Mouse (Mus musculus) limb, embryonic 11.5 days (tissue): Measurements from ENCODE around the gene Peg12. TPM values are rescaled to one million over a fixed set of nuclear protein-coding genes. Genes with fewer than 3 reads are reported as not detected.

Experiments used
- ATAC-seq: fragments of 200-750 bp; cut with Nextera tagmentation; 2 replicates; pipeline ENCODE4 v1.8.0; 2017; ENCODE audit warnings: low read depth; ENCODE audit not compliant: insufficient number of reproducible peaks, low FRiP score, low TSS enrichment
- DNase-seq: peaks from one replicate; pipeline ENCODE4 v3.0.0-alpha.2; 2015; ENCODE audit warnings: low spot score
- H3K27ac ChIP-seq: fragments of 300-500 bp; sonication (generic); replicated peaks from 2 replicates; pipeline ENCODE4 v1.5.1; 2014; ENCODE audit warnings: low read depth, mild to moderate bottlenecking, low read length
- H3K27me3 ChIP-seq: fragments of 300-500 bp; sonication (generic); 2 replicates; pipeline ENCODE4 v1.6.1; 2014; ENCODE audit warnings: mild to moderate bottlenecking, low read length, mixed read lengths; ENCODE audit not compliant: control insufficient read depth, insufficient read depth
- H3K36me3 ChIP-seq: fragments of 300-500 bp; sonication (generic); 2 replicates; pipeline ENCODE4 v1.6.1; 2014; ENCODE audit warnings: mild to moderate bottlenecking, low read length, moderate library complexity, mixed read lengths; ENCODE audit not compliant: control insufficient read depth, insufficient read depth
- H3K4me1 ChIP-seq: fragments of 300-500 bp; sonication (generic); 2 replicates; pipeline ENCODE4 v1.6.1; 2014; ENCODE audit warnings: low read length, mixed read lengths; ENCODE audit not compliant: control insufficient read depth, insufficient read depth
- H3K4me2 ChIP-seq: fragments of 300-500 bp; sonication (generic); 2 replicates; pipeline ENCODE4 v1.6.1; 2014; ENCODE audit warnings: low read depth, mild to moderate bottlenecking, moderate library complexity; ENCODE audit not compliant: severe bottlenecking
- H3K4me3 ChIP-seq: fragments of 300-500 bp; sonication (generic); 2 replicates; pipeline ENCODE4 v1.5.1; 2014; ENCODE audit warnings: low read depth, low read length
- H3K9ac ChIP-seq: fragments of 300-500 bp; sonication (generic); 2 replicates; pipeline ENCODE4 v1.6.1; 2014; ENCODE audit warnings: mild to moderate bottlenecking, low read length
- H3K9me3 ChIP-seq: fragments of 300-500 bp; sonication (generic); 2 replicates; pipeline ENCODE4 v1.6.1; 2016; ENCODE audit warnings: low read length; ENCODE audit not compliant: control insufficient read depth
- WGBS: fragments of 180-500 bp; shearing (Covaris S2); extraction: QIAGEN DNeasy Blood & Tissue Kit; methylation state at CpG from one replicate; pipeline ENCODE4 v1.1.7; 2014; 5-methylcytosine and 5-hydroxymethylcytosine counted together
- polyA plus RNA-seq: library from polyadenylated mRNA; unstranded; fragments of >200 nt; fragmentation: Nextera tagmentation; extraction: Ambion mirVana; gene quantifications from 2 replicates; pipeline ENCODE4 v1.2.1, GENCODE M21; 2014

Peg12 gene
- polyA plus RNA-seq, 1 experiment from 2014 or later = 53.6 TPM

DNA sequence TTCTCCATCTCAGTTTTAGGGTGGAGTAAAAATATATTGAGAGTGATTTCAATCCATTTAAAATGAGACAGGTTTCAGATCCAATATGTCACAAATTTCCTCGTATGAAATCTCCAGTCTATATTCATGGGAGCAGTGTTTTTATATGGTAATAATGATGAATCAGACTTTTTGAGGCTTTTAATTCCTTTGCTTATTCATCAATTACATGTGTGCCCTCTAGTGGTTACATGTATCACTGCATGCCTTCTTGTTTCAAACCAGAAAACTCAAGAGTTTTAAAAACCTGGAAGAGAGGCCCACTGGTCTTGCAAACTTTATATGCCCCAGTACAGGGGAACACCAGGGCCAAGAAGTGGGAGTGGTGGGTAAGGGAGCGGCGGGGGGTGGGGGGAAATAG, 31.1 kb downstream of the Peg12 start:
- H3K4me3 ChIP-seq = no peak overlapping the region
- H3K4me2 ChIP-seq = no peak overlapping the region
- no peak overlapping the region for H3K27ac ChIP-seq
- 32% methylated on average over 3 of the region's 3 CpGs for WGBS
- no peak overlapping the region for H3K9ac ChIP-seq
- H3K4me1 ChIP-seq = no peaks in the 10 kb centered on the region
- no peak for ATAC-seq
- no peak for DNase-seq
- no peaks in the 10 kb centered on the region for H3K36me3 ChIP-seq
- H3K27me3 ChIP-seq = no peaks in the 10 kb centered on the region
- no peaks in the 10 kb centered on the region for H3K9me3 ChIP-seq

DNA sequence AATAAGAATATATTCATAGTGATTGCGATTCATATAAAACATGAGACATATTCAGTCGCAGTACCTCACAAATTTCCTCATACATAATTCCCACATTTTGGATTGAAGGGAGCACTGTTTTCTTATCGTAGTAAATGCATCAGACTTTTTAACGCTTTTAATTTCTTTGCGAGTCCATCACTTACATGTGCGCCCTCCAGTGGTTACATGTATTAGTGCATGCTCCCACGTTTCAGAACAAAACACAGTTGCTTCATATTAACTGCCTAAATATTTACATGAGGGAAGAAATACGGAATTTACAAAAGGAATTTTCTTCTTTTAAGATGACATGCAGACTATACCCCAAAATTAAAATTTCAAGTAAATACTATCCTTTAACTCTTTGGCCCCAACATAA, 36.0 kb downstream of the Peg12 start:
- no peak overlapping the region for H3K27ac ChIP-seq
- H3K36me3 ChIP-seq = no peaks in the 10 kb centered on the region
- H3K4me2 ChIP-seq = no peak overlapping the region
- ATAC-seq = no peak
- WGBS = 26% methylated on average over 8 of the region's 8 CpGs
- no peaks in the 10 kb centered on the region for H3K27me3 ChIP-seq
- no peak overlapping the region for H3K9ac ChIP-seq
- H3K4me1 ChIP-seq = no peaks in the 10 kb centered on the region
- H3K4me3 ChIP-seq = no peak overlapping the region
- no peaks in the 10 kb centered on the region for H3K9me3 ChIP-seq
- DNase-seq = peak; percentile 37

DNA sequence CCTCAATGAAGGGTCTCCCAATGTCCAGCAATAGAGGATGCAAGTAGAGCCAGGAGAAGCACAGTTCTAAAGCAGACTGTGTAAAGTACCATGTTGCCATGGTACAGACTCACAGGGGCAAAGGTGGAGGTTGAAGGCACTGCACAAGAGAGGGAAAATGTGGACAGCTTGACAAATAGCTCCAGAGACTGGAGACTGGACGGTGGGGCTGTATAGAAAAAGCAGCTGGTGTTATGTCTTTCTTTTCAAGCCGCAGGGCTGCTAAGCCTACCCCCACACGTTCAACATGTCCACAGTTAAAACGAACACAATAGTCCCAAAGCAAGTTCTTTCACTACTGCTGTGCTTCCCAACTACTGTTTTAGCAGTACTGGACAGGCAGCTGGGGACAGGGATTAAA, 41.1 kb downstream of the Peg12 start:
- Histone ChIP-seq H3K4me2 (no peak overlapping the region), H3K9me3 (no peaks in the 10 kb centered on the region; the same call in 1 of the 2 replicates), H3K4me1 (no peaks in the 10 kb centered on the region), H3K36me3 (no peaks in the 10 kb centered on the region), H3K27ac (no peak overlapping the region), H3K4me3 (no peak overlapping the region), H3K27me3 (no peaks in the 10 kb centered on the region), H3K9ac (no peak overlapping the region)
- ATAC-seq = no peak
- WGBS = 50% methylated on average over 4 of the region's 4 CpGs
- no peak for DNase-seq

- no peak overlapping the region for H3K4me3 ChIP-seq
- no peak for ATAC-seq
- H3K27ac ChIP-seq = no peak overlapping the region
- no peak overlapping the region for H3K4me2 ChIP-seq
- no peak for DNase-seq
- no peaks in the 10 kb centered on the region for H3K36me3 ChIP-seq
- H3K4me1 ChIP-seq = no peaks in the 10 kb centered on the region
- no peaks in the 10 kb centered on the region for H3K27me3 ChIP-seq
- 72% methylated on average over 6 of the region's 6 CpGs for WGBS
- H3K9ac ChIP-seq = no peak overlapping the region
- H3K9me3 ChIP-seq = no peaks in the 10 kb centered on the region; the same call in 1 of the 2 replicates
Measured at GRCm38 (mm10) chr7:62420566-62420965, 43.7 kb downstream of the Peg12 start.

GRCm38 (mm10) chr7:62419493-62420360, 44.6 kb downstream of the Peg12 start, which contains the start of gene Mkrn3:
TSS of gene Mkrn3 (minus strand) at chr7:62420139.
- WGBS = 22% methylated on average over 49 of the region's 49 CpGs
- H3K9ac ChIP-seq = peak within 1 kb of the TSS; percentile 76
- peak; percentile 86 for DNase-seq

DNA sequence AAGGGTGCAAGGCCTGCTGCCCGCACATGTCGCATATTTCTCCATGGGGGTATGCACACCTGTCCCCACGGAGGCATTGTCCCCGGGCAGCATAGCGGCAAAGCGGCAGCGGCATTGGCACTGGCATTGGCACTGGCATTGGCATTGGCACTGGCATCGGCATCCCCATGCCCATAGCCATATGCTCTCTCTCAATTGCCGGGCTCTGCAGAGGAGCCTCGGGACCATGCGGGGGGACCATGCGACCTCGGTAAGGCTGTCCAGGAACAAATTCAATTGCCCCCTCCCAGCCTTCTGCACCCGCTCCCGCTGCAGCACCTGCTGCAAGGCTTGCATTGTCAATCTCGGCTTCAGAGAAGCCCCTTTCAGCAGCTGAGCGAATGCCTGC, 45.2 kb downstream of the Peg12 start:
- peak; percentile 78 for ATAC-seq
- Histone ChIP-seq H3K4me3 (peak overlapping the region; percentile 74), H3K36me3 (no peaks in the 10 kb centered on the region), H3K27ac (no peak overlapping the region), H3K9me3 (no peaks in the 10 kb centered on the region; the same call in 1 of the 2 replicates), H3K4me1 (no peaks in the 10 kb centered on the region), H3K9ac (no peak overlapping the region), H3K27me3 (no peaks in the 10 kb centered on the region), H3K4me2 (peak overlapping the region; percentile 45)
- WGBS = 65% methylated on average over 17 of the region's 17 CpGs
- DNase-seq = no peak

More at GRCm38 (mm10) chr7:62419493-62420360, 44.6 kb downstream of the Peg12 start, which contains the start of gene Mkrn3:
- ATAC-seq = peak; percentile 81
- Histone ChIP-seq H3K9me3 (no peaks in the 10 kb centered on the region; the same call in 1 of the 2 replicates), H3K27ac (no peak within 1 kb of the TSS), H3K4me1 (no peaks in the 10 kb centered on the region), H3K36me3 (no peaks in the 10 kb centered on the region), H3K4me2 (peak within 1 kb of the TSS; percentile 45), H3K27me3 (no peaks in the 10 kb centered on the region), H3K4me3 (peak within 1 kb of the TSS; percentile 74)

DNA sequence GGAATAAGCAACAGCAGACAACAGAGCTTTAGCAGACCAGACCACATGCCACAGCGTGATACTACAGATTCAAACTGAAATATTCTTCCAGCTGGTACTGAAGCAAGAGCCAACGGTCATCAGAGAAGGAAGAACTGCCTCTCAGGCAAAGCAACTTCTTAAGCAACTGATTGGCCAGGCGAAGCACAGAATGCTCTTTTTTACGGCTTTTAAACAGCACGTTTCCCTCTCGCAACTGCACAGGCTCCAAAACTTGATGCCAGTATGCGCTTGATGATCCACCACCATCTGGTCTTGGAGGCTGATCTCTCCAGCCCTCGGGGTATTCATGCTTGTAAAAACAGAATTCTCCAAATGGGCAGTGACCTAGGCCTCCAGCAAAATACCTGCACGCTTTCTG, 46.0 kb downstream of the Peg12 start:
- H3K9ac ChIP-seq = no peak overlapping the region
- no peaks in the 10 kb centered on the region; the same call in 1 of the 2 replicates for H3K9me3 ChIP-seq
- H3K4me1 ChIP-seq = no peaks in the 10 kb centered on the region
- ATAC-seq (no peak), DNase-seq (no peak)
- H3K4me2 ChIP-seq = peak overlapping the region; percentile 45
- H3K36me3 ChIP-seq = no peaks in the 10 kb centered on the region
- no peak overlapping the region for H3K27ac ChIP-seq
- WGBS = 83% methylated on average over 9 of the region's 9 CpGs
- 0 out of 2 replicates have a peak overlapping the region, but pooled peaks have one; percentile 74 for H3K4me3 ChIP-seq
- no peaks in the 10 kb centered on the region for H3K27me3 ChIP-seq

DNA sequence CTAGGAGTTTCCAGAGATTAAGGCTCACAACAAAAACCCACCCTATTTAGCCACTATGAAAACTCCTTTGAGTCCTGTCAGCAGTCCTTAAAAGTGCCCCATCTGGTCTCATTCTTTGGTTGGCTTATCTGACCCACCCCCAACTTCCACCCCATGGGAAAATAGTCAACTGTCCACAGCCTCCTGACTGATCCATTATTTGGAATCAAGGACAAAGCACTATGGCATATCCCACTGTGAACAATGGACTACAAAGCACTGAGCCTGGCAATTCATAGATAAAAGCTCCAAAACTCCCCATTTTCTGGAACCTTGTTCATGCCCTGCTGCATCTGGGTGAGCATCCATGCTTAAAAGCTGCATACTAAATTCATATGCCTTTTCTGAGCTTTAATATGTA, 48.1 kb downstream of the Peg12 start:
- Histone ChIP-seq H3K4me2 (no peak overlapping the region), H3K27ac (no peak overlapping the region), H3K9ac (no peak overlapping the region), H3K36me3 (no peaks in the 10 kb centered on the region), H3K4me3 (no peak overlapping the region), H3K27me3 (no peaks in the 10 kb centered on the region), H3K9me3 (no peaks in the 10 kb centered on the region; the same call in 1 of the 2 replicates), H3K4me1 (no peaks in the 10 kb centered on the region)
- ATAC-seq (no peak), DNase-seq (no peak)
